Mouse (Mus musculus) central nervous system, embryonic 14 days (tissue): ENCODE measurements around the gene Pdha2. TPM values are rescaled to one million over a fixed set of nuclear protein-coding genes. Genes with fewer than 3 reads are reported as not detected.

Source experiments
- polyA plus RNA-seq: library from polyadenylated mRNA; depleted of rRNA; stranded (reverse); fragments of >200 nt; gene quantifications from 2 replicates; pipeline ENCODE4 v1.2.3, GENCODE M21; 2012; rRNA removed

Gene Pdha2
- polyA plus RNA-seq, result not detected in 2 replicates

GRCm38 (mm10) chr3:141212255-141212654 lies at the start of gene Pdha2:
Gene Pdha2 (minus strand): TSS chr3:141212355.

